Mouse (Mus musculus) spleen, postnatal 4 days (tissue): Measurements from ENCODE around the gene Gm39115.
"Not testable (repeated sequence)": the region's sequence is repeated elsewhere in the genome, so short reads cannot be mapped to it uniquely, and the experiment has no call there.

ENCODE experiments used
- DNase-seq, 2 experiments: peaks; one replicate each; pipeline ENCODE4 v3.0.0; 2022; ENCODE audit warnings: low spot score in 2 of 2

Gm39115 gene

DNA sequence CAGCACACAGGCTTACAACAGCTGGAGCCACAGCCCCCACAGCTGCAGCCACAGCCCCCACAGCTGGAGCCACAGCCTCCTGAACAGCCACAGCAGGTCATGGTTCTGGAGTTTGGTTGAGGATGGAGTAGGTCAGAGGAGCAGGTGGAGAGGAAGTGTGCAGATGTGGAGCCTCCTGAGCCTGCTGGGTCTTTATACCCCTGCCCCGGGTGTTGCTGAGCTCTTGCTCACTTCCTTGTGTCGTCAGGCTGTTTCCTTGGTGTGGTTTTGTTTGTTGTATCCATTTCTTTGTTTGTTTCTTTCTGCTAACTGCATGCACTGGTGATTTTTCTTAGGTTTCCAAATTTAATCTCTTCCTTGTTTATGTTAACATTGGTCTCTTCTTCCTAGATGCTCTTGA, at the start of gene Gm39115:
TSS of gene Gm39115 (minus strand) at position 101 of the 400 bp plus-strand sequence.
- DNase-seq: not testable (repeated sequence)

DNA sequence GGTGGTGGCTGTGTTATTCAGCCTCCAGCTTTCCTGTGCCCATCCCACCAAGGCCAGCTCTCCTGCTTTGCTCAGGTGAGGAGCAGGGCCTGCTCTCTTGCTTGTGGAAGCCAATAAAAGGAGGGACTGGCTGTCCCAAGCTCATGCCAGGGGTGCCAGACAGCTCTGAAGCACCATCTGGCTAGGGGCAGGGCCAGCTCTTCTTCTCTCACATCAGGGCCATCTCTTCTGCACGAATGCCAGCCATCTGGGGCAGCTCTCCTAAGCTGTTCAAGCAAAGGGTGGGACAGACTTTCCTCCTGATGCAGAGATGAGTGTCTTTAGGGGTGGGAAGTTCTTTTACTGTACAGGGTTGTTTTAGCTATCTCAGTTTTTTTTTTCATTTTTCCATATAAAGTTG, 45.2 kb upstream of the Gm39115 start:
- DNase-seq: no peak

DNA sequence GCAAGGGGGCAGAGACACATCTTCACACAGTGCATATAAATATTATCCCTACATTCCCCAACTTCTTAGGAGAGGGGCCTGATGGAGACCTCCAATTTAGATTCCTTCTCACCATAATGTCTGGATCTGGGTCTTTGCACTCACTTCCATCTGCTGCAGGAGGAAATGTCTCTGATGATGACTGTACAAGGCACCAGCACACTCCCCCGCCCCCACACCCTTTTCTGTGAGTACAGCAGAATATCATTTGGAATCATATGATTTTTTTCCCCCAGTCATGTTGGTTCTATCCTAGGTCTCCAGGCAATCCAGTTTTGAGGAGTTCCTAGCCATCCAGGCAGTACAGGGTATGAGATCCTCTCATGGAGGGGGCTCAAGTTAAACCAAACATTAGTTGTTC, 42.9 kb upstream of the Gm39115 start:
- no peak for DNase-seq

DNA sequence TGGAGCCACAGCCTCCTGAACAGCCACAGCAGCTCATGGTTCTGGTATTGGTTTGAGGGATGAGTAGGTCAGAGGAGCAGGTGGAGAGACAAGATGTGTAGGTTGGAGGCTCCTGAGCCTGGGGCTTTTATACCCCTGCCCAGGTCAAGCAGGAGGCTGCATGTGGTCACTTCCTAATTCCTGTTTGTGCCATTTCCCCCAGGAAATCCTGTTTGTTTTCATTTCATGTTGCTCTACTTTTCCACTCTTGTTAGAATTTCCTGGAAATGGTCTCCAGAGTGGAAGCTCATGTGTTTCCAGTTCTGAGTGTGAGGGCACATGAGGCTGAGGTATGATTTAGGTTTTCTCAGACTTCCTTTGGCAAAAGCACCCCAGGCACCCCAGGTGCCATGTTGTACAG, 40.1 kb upstream of the Gm39115 start, which contains the start of gene Krtap5-2:
TSS of gene Krtap5-2 (minus strand) at position 101 of the 400 bp plus-strand sequence.
- DNase-seq: not testable (repeated sequence)

DNA sequence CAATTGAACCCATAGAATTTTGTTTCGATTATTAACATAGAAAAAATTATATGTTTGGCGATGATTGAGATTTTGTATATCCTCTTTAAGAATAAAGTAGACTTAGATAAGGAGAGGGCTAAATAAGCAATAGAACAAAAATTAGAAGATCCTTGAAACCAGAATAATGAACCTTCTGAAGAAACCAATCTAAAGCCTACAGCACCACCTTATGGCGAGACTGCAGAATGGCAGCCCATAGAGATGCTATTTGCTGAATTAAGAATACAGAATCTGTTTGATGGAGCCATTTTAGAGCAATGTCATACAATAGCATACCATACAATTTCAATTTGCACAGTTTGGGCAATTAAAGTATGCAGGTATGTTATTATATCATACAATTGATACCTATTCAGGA, 34.0 kb upstream of the Gm39115 start:
- no peak for DNase-seq

DNA sequence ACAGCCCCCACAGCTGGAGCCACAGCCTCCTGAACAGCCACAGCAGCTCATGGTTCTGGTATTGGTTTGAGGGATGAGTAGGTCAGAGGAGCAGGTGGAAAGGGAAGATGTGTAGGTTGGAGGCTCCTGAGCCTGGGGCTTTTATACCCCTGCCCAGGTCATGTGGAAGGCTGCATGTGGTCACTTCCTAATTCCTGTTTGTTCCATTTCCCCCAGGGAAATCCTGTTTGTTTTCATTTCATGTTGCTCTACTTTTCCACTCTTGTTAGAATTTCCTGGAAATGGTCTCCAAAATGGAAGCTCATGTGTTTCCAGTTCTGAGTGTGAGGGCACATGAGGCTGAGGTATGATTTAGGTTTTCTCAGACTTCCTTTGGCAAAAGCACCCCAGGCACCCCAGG, 29.8 kb upstream of the Gm39115 start, which contains the start of gene Gm4553:
TSS of gene Gm4553 (minus strand) at position 101 of the 400 bp plus-strand sequence.
- DNase-seq: not testable (repeated sequence)

DNA sequence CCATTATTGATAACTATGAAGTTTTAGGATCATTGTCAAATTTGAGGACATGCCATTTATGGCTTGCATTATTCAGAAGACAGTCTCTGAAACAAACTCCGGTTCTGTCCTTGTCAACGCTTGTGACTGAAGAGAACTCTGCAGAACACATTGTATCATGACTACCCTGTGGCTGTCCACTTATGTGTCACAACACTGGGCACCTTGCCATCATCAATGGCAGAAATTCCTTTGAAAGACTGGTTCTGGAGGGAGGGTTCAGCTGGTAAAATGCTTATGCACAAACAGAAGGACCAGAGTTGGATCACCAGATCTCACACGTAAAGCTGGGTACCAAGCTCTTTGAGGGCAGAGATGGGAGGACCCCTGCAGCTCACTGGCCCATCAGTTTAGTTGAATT, 23.5 kb upstream of the Gm39115 start:
- DNase-seq: no peak

DNA sequence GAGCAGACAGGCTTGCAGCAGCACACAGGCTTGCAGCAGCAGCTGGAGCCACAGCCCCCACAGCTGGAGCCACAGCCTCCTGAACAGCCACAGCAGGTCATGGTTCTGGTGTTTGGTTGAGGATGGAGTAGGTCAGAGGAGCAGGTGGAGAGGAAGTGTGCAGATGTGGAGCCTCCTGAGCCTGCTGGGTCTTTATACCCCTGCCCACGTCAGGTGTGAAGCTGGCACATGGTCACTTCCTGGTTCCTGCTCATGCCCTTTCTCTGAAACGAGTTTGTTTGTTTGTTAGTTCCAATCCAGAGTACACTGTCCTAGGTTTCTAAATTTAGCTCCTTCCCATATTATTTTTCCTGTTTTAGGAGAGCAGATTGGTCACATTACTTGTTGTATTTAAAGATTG, 21.2 kb upstream of the Gm39115 start, which contains the start of gene Gm29735:
TSS of gene Gm29735 (minus strand) at position 101 of the 400 bp plus-strand sequence.
- not testable (repeated sequence) for DNase-seq

DNA sequence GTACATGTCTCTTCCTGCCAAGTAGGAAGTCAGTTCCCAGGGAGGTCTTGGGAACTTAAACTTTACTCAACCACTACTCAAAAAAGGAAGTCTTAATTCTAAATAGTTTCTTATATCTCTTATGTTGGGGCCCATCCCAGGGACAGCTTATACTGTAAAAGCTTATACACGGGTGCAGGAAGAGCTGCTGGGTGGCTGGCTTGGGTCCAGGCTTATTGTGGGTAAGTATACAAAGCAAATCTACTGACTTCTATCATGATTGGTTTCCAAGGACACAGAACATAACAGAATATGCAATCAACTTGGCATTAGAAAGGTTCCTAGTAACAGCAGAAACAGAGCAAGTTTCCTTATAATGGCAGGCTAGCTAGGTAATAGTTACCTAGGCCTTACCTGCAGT, 19.5 kb upstream of the Gm39115 start:
- no peak for DNase-seq

DNA sequence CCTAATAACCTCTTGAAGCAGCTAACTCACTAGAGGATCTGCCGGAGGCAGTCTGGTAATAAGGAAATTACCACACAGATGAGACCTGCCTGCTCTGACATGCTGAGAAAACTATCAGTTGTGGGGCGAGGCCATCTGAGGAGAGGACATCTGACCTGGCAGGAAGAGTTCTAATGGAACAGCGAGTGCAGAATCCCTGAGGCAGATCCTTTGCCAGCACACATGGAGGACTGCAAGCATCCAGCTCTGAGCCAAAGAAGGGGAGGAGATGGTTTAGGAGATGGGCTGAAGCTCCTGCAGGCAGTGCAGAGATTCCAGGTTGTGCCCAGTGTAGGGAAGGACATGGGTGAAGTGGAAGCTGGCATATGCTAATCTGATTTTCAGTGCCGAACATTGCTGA, 16.4 kb upstream of the Gm39115 start:
- no peak for DNase-seq

DNA sequence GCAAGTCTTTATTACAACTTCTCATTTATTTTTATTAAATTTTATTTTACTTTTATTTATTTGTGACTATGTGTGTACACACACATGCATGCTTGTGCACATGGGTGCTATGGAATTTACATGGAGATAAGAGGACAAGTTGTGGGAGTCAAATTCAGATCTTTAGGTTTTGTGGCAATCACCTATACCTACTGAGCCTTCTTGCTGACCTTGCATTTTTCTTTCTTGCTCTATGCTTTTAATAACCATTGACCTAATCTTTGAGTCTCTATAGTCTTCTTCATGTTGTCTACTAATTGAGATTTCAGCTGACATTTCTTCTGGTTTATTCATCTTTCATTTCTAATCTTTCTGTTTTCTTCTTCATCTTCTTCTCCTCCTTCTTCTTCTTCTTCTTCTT, 12.8 kb upstream of the Gm39115 start:
- no peak for DNase-seq

DNA sequence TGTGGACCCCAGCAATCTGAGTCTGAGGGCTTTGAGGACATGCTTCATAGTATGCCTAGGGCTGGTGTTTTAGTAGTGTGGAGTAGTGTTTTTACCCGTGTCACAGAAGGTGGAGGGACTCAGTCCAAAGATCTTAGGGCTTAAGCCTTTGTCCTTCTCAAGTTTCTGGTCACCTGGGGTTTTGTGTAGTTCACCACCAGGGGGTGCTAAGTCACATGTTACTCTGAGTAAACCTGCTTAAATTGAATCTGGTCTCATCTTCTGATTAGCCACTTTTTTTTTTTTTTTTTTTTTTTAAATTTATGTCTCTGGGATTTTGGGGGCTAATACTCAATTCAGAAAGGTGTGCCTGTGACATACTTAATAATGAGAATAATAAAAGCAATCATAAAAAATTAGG, 10.2 kb upstream of the Gm39115 start:
- no peak for DNase-seq

DNA sequence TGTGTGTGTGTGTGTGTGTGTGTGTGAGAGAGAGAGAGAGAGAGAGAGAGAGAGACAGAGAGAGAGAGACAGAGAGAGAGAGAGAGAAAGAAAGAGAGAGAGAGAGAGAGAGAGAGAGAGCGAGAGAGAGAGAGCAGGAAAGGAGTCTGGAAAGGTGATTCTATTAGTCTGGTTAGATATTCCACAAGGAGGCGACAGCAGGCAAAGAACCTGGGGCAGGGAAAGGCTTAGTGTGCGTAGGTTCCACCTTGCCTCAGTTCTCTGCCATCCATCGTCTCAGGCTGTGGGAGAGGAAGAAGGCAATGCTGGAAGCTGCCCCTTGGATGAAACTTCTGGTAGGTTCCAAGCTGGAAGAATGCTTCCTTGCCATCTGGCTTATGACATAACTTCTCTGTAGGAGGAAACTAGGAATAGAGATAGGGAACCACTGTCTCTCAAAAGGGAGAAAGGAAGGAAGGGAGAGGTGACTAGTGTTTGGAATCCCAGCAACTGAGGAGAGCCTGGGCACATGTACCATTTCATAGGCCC, 9.6 kb upstream of the Gm39115 start:
- no peak for DNase-seq

DNA sequence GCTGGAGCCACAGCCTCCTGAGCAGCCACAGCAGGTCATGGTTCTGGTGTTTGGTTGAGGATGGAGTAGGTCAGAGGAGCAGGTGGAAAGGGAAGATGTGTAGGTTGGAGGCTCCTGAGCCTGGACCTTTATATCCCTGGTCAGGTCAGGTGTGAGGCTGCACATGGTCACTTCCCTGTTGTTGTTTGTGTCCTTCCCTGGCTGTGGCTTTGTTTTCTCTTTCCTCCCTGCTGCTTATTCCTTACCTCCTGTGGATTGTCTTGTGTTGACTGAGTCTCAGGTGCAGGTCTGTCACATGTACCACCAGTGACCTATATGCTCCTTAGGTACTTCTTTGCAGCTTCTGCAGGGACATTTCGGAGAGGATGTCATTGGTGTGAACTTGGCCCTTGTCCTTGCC, 8.7 kb upstream of the Gm39115 start, which contains the start of gene Gm45337:
TSS of gene Gm45337 (minus strand) at position 101 of the 400 bp plus-strand sequence.
- DNase-seq: no peak

DNA sequence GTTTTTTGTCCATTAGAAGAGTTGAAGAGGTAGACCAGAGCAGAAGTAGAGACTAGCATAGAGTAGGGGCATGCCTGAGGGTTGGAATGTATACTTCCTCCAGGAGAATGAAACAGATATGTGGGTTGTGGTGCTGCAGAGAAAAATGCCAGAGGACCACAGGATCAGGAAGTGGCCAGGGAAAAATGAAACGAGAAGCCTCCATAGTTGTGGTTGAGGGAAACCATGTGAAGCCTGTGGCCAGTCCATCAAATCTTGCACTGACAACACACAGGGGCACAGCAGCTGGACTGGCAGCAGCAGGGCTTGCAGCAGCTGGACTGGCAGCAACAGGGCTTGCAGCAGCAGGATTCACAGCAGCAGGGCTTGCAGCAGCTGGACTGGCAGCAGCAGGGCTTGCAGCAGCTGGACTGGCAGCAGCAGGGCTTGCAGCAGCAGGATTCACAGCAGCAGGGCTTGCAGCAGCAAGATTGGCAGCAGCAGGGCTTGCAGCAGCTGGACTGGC, 7.7 kb upstream of the Gm39115 start:
- DNase-seq: not testable (repeated sequence)

DNA sequence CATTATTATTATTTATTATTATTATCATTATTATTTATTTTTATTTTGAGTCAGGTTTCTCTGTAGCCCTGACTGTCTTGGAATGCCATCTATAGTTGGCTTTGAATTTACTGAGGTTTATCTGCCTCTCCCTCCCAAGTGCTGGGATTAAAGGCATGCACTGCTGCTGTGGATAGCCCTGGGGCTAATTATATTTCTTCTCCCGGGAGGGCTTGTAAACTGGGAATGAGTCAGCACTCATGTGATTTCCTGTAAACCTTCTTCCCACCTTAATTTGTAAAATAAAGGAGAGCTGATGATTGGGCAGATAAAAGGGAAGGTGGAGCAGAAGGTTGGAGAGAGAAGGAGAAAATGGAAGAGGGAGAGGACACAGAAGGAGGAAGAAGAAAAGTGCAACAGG, 4.9 kb upstream of the Gm39115 start:
- DNase-seq: no peak

DNA sequence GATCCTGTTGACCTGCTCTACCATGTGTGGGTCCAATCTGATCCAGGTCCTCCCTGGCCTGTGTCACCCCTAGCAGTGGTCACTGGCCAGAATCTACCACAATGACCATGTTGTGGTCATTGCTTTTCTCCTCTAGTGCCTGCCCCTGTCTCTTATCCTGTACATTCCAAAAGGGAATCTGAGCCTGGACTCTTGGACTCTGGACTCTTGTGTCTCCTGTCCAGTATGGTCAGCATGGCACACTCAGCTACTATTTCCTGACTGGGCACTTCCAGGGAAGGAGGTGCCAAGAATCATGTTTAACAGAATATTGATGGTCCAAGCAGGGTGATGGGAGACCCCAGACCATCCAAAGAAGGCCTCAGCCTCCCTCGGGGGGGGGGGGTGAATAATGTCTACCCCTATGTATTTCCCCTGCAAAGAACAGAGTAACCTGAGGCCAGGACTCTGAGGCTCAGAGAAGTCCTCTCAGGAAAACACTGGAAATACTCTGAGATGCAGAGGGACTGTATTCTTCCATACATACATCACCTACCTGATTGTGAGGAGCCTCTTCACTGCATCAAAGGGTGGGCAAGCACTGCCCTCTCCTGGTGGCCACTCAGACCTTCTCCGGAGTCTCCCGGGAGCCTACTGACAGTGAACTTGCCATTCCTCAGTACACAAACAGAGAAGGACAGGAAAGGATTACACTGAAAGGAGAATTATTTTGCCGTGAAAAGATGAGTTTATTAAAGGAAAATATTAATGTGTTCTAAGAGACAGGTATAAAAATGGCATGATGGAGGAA, 1.4 kb downstream of the Gm39115 start:
- no peak for DNase-seq

DNA sequence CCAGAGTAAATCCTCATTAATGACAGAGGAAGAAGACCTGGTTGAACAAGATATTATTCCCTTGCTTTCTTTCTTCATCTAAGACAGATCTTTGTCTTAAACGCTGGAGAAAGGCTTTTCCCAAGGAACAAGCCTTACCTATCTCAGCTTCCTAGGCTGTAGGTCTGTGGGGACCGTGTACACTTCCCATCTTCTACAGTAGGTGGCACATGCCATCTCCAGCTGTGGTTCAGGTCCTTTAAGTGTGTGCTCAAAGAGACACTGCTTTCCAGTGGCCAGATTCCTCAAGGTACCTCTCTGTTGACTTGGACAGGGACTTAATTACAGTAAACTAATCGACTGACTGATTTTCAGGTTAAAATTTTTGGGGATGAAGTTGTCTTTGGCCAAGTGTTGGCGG, 7.0 kb downstream of the Gm39115 start:
- no peak for DNase-seq

DNA sequence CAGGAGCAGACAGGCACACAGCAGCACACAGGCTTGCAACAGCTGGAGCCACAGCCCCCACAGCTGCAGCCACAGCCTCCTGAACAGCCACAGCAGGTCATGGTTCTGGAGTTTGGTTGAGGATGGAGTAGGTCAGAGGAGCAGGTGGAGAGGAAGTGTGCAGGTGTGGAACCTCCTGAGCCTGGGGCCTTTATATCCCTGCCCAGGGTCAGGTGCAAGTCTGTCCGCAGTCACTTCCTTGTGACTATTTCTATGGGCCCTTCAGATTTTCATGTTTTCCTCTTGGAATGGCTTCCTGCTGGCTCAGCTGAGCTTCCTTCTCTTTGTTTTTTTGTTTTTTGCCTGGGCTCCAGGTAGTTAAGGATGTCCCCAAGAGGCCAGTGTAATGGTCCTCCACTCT, 15.2 kb downstream of the Gm39115 start, which contains the start of gene Gm45618:
TSS of gene Gm45618 (minus strand) at position 101 of the 400 bp plus-strand sequence.
- not testable (repeated sequence) for DNase-seq

DNA sequence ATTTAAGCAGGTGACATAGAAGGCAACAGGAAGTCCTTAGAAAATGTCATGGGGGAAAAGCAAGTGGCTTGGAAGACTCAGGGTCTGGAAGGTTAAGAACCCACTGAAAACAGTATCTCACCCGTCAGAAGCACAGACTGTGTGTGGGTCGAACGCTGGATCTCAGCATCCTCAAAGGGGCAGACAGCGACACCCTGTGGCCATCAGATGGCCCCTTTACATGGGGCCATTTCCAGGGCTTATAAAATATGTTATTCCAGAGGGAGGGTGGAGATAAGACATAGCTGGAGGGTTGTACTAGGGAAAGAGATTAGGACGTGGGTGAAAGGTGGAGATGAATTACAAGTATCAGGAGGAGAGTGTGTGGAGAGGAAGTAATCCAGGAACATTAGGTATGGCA, 16.2 kb downstream of the Gm39115 start:
- no peak for DNase-seq

DNA sequence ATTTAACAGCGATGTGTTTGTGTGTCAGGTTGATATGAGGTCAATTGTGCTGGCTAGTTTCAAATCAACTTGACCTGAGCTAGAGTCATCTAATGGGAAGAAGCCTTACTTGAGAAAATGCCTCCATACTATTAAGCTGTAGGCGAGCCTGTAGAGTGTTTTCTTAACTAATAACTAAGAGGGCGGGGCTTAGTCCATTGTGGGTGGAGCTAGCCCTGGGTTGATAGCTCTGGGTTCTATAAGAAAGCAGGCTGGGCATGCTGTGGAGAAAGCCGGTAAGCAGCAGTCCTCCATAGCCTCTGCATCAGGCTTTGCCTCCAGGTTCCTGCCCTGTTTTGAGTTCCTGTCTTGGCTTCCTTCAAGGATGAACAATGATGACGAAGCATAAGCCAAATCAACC, 31.1 kb downstream of the Gm39115 start:
- no peak for DNase-seq

DNA sequence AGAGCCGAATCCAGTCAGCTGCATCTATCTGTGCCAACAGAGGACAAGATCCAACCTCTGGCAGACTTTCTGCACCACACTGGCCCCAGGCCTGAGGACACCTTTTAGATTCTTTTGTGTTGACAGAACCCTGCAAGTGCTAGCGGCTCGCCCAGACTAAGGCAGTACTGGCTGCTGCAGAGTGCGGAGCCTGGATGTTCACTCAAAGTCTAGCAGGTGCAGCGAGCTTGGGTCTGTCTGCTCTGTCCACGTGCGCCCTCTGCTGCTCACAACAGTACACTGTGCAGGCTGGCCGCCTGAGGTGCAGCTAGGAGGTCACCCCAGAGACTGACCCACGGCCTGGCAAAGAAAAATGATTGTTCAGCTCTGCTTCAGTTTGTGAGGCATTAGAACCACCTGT, 38.1 kb downstream of the Gm39115 start:
- peak; percentile 78 to 90 for DNase-seq

DNA sequence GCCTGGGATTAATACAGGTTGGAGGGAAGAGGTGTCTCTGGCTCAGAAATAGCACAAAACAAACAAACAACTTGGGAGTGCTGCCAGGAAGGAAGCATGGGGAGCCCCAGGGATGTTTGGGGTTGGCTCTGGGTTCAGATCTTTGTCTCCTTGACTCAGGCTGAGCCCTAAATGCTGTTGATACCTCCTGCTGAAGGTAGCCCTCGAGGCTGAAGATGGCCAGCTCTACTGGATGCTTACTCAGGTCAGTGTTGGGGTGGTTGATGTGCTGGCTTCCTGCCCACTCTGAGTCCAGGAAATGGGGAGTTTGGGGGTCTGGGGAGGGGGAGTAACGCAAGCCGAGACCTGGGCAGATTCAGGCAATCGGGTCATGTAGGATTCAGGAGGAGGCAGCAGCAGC, 39.1 kb downstream of the Gm39115 start:
- DNase-seq: no peak
